Mouse (Mus musculus): ENCODE results near the gene Gm29094. TPM values are rescaled to one million over a fixed set of nuclear protein-coding genes. Genes with fewer than 3 reads are reported as not detected.
"Not testable (repeated sequence)": the region's sequence is repeated elsewhere in the genome, so short reads cannot be mapped to it uniquely, and the experiment has no call there.

Gm29094 gene
- not detected for total RNA-seq (2022)

DNA sequence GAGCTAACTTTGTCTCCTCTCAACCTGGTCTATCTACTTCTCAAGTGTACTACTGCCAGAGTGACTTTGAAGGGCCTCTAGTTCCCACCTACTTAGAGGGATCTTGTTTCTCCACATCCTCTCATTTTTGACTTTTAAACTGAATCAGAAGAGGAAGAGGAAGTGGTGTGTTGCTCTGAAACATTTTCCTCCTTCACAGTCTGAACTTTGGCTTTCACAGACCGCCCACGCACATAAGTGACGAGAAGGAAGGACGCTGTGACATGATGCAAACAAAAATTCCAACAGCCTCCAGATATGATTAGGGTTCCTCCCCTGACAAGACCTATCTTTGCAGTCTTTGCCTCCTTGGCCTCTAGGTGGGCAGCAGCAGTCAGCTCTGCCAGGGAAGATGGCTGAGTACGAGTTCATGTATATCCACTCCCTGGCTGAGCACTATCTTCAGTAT, at the start of gene Gm29094, which contains the start of gene Bcl2a1b:
Gm29094 (plus strand) TSS at position 411 of the 448 bp plus-strand sequence.
Bcl2a1b (plus strand) TSS at position 241 of the 448 bp plus-strand sequence.
- not testable (repeated sequence) for DNase-seq (ENCODE audit: low spot score in 2 of 2)

DNA sequence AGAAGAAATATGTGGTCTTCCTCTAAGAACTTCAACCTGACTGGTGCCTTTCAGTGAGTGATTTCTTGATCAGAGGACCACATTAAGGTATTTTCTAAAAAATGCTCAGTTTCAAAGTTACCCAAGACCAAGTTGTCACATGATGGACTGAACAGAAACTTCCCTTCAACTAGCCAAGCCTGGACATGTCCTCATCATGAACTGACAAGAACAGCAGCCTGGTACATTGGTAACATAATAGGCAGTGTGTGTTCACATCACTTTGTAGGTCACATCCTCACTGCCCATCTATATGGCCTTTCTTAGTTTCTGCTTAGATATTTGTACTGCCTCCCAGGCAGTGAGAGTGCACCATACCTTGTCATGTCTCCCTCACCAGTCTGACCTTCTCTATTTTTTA, 26.6 kb upstream of the Gm29094 start:
- not testable (repeated sequence) for DNase-seq (ENCODE audit: low spot score in 2 of 2)

DNA sequence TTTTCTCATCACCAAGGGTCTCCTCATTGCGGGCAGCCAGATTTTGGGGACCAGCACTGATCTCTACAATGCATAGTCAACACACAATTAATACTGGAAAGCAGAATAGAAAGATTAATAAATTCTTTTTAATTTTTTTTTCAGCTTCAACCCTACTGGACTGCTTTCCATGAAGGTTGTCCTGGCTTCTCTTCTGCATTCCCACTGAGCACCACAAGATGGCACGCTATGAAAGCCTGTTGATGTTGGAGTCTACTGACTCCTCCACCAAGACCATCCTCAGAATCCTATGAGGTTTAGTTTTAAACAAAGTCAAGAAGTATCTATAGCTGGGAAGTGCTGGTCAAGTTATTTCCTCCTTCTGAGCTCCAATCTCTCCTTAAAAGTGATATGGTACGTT, 20.3 kb upstream of the Gm29094 start:
- DNase-seq (ENCODE audit: low spot score in 2 of 2) = peak in 1 of 2 experiments; percentile 24

DNA sequence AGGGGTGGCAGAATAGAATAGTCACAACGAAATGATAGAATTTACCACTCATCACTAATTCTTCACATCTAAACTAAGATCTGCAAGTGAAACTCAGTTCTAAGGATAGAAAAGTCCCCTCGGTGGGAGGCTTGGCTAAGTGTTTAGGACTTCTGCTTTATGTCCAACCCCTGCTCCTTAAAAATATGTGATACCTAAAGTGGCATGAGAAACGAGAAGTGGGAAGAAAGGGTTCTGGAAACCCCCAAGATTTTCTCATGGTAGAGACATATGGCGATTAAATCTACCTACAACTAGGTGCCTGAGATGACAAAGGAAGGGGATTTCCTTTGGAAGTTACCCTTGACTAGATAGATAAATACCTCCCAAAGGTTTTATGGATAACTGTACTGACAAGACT, 19.7 kb upstream of the Gm29094 start:
- DNase-seq (ENCODE audit: low spot score in 2 of 2) = not testable (repeated sequence)

DNA sequence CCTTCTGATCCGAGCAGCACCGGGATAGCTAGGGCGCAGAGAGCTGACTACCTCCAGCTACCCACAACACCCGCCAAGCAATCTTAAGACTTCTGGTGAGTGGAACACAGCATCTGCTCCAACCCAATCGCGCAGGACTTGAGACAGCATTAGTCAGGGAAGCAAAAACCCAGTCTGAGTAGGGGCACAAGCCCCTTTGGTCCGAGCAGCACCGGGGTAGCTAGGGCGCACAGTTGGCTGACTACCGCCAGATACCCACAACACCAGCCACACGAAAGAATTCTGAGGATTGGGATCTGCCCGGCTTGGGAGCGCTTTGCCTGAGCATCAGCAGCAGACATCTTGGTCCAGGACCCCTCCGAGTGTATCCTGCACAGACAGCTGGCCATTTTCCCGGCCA, 12.2 kb upstream of the Gm29094 start:
- not testable (repeated sequence) for DNase-seq (ENCODE audit: low spot score in 2 of 2)

DNA sequence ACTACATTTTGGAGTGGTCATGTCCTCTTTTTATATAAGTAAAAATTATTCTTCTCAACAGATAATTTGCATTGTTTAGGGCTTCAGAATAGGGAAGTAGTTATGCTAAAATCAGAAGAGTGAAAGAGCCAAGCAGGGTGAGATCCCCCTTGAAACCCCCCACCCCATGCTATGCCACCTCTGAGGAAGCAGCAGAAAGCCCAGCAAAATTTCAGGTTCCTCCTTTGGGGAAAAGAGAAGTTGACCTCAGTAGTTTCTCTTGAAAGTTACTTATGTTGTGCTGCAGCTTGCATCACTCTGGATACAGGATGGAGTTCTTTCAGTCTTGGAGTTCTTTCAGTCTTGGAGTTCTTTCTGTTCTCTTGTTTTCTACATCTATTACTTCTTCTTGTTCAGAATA, 3.7 kb upstream of the Gm29094 start:
- not testable (repeated sequence) for DNase-seq (ENCODE audit: low spot score in 2 of 2)

DNA sequence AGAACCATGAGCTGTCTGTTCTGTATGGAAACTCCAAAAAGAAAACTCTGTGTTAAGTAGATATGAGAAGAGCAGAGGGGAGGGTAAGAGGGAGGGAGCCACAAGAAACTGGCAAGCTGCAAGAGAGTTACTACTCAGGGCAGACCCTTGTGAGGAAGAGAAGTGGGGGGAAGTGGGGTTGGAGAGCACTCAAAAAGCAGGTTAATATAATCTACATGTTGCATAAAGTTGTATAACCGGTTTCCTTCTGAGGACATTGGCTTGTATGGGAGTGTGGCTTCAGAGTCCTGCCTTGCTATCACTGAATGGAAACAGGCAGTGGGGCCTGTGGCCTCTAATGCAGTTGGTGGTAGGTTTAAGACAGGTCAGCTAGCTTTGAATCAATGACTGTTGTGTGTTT, 1.7 kb upstream of the Gm29094 start:
- not testable (repeated sequence) for DNase-seq (ENCODE audit: low spot score in 2 of 2)

DNA sequence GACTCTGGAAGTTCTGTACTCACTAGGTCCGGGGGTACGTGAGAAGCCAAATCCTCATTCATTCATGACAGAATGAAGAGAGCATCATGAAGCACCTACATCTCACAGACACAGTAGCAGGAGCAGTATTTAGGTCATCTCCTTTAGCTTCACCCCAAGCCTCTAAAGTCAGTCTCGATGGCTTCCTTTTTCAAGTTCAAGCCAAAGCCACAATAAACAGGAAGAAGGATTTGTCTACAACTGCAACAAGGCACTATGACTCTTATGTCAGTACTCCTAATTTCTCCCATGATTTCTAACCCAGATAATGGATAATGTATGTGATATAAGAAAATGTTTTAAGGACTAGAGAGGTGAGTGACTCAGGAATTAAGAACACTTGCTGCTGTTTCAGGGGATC, 830 bp upstream of the Gm29094 start:
- not testable (repeated sequence) for DNase-seq (ENCODE audit: low spot score in 2 of 2)

DNA sequence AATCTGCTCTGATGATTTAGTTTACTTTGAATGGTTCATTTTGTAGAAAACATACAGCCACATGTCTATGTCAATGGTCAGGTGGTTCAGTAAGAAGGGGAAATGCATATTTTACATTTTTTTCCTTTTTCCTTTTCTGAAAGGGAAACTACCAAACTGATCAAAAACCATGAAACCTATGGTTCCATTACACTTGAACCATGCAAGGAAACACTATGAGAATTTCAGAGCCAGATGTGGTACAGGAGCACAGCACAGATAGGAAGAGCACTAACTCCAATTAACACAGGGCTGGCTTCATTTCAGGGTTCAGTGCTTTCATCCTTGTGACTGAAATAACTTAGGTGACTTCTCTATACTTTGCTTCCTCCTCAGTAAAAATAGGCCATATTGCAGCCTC, 3.1 kb downstream of the Gm29094 start:
- not testable (repeated sequence) for DNase-seq (ENCODE audit: low spot score in 2 of 2)

DNA sequence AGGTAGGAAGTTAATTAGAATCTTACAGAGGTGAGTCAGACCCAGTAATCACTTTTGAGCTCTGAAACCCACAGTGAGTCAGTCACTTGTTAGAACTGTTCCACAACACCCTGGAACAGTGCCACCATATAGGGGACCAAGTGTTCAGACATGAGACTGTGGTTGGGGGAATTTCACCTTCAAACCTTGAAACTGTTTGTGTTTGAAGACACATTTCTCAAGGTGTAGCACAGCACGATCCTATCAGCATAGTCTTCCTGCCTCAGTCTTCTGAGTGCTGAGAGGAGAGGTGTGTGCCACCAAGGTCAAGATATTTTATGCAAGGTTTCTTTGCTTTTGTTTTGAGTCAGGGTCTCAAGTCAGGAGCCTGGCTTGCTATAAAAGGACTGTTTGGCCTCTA, 9.8 kb downstream of the Gm29094 start:
- not testable (repeated sequence) for DNase-seq (ENCODE audit: low spot score in 2 of 2)

DNA sequence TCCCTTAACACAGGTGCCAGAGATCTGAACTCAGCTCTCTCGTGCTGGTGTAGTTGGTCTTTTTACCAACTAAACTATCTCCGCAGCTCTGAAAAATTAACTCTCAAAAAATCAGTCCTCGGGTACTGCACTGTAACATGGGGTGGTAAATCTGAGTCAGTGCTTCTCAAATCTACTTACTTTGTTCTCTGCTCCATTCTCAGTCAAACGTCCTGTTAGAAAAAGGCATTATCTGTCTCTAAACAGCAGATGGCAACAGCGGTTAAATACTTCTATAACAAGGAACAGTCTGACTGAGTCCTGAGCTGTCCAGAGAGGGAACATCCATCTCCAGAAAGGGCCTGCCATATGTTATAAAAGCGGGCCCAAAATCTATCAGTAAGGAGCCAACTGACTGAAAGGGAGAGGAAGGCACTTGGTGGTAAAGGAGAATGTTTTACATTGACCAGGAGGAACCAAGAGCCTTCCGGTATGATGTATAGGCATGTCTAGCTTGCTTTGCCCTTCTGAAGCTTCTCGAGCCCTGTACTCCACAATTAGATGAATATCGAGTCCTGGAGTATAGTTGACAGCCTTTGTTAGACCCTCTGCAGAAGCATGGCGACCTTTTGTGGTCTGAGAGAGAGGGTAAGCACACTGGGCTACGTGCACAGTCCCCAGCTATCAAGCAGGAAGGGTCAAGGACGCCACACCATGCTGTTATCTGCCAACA, 11.3 kb downstream of the Gm29094 start, which contains the start of gene Mthfs:
Mthfs (plus strand) TSS at position 324 of the 712 bp plus-strand sequence.
- not testable (repeated sequence) for DNase-seq (ENCODE audit: low spot score in 2 of 2)

DNA sequence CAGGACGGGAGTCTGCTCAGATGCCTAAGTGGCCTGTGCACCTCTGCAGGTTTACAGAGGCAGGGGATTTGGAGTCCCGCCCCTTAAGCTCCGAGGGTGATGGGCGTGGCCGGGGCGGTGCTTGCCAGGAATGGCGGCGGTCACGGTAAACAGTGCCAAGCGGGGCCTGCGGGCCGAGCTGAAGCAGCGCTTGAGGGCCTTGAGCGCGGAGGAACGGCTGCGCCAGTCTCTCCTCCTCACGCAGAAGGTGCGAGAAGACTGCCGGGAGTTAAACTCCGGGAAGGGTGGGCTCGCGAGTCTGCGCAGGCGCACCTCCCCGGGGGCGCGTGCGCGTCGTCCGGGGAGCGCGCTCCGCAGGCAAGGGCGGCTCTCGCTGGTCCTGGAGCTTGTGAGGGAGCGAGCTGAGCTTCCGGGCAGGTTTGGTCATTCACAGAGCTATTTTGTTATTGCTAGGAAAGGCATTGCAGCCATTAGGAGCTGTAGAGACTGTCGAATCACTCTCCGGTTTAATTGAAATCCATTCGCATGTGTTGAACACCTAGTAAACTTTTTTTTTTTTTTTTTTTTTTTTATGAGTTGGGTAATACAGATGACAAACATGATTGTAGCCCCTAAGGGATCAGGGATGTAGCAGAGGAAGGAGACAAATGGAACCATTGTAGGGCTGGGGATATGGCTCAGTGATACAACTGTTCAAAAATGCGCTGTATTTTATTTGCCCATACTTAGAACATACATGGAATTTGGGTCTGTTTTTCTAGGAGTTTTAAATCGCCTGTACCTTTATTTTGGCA, 12.1 kb downstream of the Gm29094 start:
- DNase-seq (ENCODE audit: low spot score in 2 of 2) = peak; percentile 76

DNA sequence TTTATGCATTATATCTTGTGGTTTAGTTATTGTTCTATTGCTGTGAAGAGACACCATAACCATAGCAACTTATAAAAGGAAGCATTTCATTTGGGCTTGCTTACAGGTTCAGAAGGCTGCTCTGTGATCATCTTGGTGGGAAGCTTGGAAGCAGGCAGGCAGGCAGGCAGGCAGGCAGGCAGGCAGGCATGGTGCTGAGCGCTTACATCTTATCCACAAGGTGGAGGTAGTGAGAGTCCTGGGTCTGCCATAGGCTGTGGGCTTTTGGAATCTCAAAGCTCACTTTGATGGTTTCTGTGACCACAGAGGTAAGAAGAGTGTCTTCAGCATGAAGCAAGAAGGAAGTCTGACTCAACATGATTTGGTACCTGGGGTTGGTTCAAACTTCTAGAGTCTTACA, 13.2 kb downstream of the Gm29094 start:
- DNase-seq (ENCODE audit: low spot score in 2 of 2) = not testable (repeated sequence)

DNA sequence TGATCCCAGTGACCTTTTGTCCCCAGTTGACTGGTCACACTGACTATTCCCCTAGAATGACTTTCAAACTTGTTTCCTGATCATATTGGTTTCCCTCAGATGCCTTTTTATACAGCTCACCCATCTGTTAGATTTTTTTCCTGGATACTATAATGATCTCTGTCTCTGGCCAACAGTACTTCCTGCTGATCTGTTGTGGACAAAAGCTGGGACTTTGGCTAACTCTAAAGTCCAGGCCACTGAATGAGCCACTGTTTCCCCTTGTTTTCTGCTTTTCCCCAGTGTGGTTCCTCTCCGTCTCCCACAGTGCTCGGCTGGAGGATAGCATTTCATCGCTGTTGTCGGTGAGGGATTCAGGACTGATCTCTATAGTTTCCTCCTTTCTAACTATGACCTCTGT, 19.0 kb downstream of the Gm29094 start:
- DNase-seq (ENCODE audit: low spot score in 2 of 2) = not testable (repeated sequence)

DNA sequence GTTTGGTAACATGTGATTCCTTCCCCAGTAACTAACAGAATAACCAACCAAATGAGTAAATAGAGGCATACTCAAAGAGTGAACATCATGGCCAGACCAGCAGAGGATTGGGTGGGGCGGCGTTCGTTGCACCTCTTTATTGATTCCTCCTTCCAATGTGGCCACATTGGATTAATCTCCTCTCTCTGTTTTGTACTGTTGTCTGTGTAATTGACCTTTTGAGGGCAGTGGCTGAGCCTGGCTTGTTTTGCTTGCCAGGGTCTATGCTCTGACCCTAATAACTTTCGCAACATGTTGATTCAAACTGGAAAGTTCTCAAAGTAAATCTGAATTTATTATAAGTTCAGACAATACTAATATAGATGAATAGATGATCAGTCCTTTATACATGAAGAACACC, 20.5 kb downstream of the Gm29094 start:
- DNase-seq (ENCODE audit: low spot score in 2 of 2) = not testable (repeated sequence)

DNA sequence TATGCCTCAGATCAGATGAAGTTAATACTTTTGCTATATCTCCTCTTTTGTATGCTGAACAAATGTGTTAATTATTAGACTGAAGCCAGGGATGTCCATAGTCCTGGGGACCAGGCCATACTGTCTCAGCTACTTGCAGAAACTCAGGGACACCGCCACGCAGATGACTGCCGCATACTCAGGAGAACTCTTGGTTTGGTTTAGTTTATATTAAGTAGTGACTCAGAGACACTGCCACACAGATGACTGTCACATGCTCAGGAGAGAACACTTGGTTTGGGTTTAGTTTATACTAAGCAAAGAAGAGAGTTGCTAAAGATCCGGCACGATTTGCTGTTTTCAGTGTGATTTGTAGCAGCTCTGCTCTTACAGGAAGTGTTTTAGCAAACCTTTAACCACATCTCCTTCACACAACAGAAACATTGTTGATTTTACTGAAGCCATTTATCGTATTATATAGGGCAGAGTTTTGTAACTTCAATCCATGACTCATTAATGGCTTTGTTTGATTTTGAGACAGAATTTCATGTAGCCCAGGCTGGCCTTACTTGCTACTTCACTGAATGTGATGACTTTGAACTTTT, 21.6 kb downstream of the Gm29094 start:
- DNase-seq (ENCODE audit: low spot score in 2 of 2) = not testable (repeated sequence)

DNA sequence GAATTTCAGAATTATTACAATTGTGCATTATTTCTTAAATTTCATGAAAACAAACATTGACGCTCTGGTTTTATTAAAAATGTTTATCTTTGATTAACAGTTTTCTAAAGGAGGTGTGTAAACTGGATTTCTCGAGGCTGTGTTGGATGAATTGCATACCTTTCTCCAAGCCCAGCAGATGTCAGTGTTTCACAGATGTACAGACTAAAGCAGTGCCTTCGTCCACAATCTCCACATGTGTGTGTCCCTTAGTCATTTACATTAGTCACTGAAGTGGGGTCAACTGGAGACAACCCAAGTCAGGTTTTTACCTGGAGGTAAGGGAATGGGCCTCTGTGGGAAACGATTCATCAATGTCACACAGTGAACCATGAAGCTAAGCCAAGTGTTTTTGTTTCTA, 26.9 kb downstream of the Gm29094 start:
- DNase-seq (ENCODE audit: low spot score in 2 of 2) = no peak

DNA sequence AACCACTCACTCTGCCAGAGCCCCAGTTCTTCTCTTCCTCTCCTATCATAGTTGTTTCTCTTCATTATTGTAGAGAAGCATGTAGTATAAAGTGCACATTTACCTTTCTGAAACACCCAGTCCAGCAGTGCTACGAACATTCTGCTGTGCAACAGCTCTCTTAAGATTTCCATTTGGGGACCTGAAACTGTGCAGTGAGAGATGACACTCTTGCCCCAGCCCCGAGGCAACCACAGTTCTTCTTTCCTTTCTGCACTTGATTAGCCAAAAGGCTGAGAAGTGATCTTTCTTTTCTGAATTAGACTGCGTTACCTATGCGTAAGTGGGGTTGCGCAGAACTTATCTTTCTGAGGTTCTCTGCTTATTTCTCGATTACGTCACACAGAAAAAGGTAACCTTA, 28.9 kb downstream of the Gm29094 start:
- no peak for DNase-seq (ENCODE audit: low spot score in 2 of 2)

DNA sequence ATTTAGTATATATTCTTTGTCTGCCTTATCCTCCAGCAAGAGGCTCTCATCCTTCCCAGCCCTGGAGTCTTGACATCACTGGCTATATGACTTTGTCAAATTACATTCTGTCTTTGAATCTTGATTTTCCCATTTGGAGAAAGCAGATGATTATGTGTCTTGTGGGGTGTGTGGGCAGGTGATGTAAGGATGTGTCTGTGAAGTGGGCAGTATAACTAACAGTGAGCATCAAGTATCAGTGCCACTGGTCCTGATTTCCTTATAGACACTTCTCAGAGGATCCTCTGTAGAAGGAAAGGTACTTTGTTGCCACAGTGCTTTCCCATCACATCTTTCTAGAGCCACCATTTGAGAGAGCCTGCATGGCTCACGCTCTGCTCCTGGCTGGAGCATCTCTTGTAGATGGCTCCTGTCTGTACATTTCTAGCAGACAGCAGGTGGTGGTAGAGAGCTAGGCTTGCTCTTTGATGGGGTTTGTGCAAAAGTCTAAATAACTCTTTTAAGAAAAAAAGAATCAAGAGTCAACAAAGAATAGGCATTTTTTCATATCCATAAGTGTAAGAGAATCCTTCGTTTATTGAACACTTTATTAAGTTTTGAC, 31.8 kb downstream of the Gm29094 start:
- not testable (repeated sequence) for DNase-seq (ENCODE audit: low spot score in 2 of 2)

DNA sequence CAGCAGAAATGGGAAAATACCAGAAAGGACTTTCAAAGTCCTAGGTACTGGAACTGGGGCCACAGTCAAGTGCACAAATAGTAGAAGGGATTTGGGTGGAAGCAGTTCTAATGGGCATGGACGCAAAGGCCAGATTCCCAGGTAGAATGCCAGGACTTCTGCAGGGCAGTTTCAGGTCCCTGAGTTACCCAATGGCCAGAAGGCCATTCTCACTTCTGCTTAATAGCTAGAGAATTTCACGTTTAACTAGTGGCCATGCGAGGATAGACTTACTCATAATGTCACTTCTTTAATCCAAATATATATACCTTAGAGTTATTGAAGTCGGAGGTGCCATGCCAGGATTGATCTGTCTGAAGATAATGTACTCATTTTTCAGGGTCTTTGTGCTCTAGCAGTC, 38.0 kb downstream of the Gm29094 start:
- not testable (repeated sequence) for DNase-seq (ENCODE audit: low spot score in 2 of 2)

DNA sequence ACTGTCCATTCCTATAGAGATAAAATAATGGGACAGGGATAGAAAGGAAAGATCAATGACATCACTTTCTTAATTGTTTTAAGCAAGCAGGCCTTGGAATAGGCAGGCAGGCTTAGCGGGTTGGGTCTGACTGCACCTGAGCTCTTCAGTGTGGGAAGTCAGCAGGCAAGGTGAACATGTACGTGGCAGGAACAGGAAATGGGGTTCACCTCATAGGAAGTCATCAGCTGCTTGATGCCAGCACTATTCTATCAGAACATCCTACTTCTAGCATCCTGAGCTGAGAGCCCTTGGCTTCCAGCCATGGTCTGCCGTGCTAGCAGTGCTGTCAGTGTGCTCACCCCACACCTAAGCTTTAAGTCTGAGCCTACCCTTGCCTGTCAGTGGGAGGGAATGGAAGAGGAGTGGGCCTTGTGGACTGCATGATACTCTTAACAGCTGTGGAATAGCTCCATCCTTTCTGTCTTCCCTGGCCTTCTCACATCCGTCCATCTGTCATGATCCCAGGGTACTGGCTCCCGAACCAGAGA, 39.9 kb downstream of the Gm29094 start:
- DNase-seq (ENCODE audit: low spot score in 2 of 2) = not testable (repeated sequence)

Measured in gastrocnemius, adult 8-10 months (tissue).